Mouse (Mus musculus) stomach, embryonic 15.5 days (tissue): ENCODE measurements around the gene Plcb4. TPM values are rescaled to one million over a fixed set of nuclear protein-coding genes. Genes with fewer than 3 reads are reported as not detected.
"Not testable (repeated sequence)": the region's sequence is repeated elsewhere in the genome, so short reads cannot be mapped to it uniquely, and the experiment has no call there.

Experiments
- ATAC-seq: fragments of 200-750 bp; cut with Nextera tagmentation; 2 replicates; pipeline ENCODE4 v1.8.0; 2017; ENCODE audit warnings: low read depth, moderate number of reproducible peaks, moderate TSS enrichment; ENCODE audit not compliant: insufficient read depth, low FRiP score
- H3K27ac ChIP-seq: fragments of 300-500 bp; sonication (generic); 2 replicates; pipeline ENCODE4 v1.5.1; 2015; ENCODE audit warnings: mild to moderate bottlenecking, inconsistent platforms
- H3K27me3 ChIP-seq: fragments of 300-500 bp; sonication (generic); replicated peaks from 2 replicates; pipeline ENCODE4 v1.6.1; 2015; ENCODE audit warnings: inconsistent platforms
- H3K36me3 ChIP-seq: fragments of 300-500 bp; sonication (generic); 2 replicates; pipeline ENCODE4 v1.6.1; 2015; ENCODE audit warnings: inconsistent platforms
- H3K4me1 ChIP-seq: fragments of 300-500 bp; sonication (generic); 2 replicates; pipeline ENCODE4 v1.6.1; 2015; ENCODE audit warnings: inconsistent platforms
- H3K4me2 ChIP-seq: fragments of 300-500 bp; sonication (generic); 2 replicates; pipeline ENCODE4 v1.6.1; 2015; ENCODE audit warnings: mild to moderate bottlenecking, inconsistent platforms
- H3K4me3 ChIP-seq: fragments of 300-500 bp; sonication (generic); replicated peaks from 2 replicates; pipeline ENCODE4 v1.5.1; 2015; ENCODE audit warnings: inconsistent platforms
- H3K9ac ChIP-seq: fragments of 300-500 bp; sonication (generic); 2 replicates; pipeline ENCODE4 v1.6.1; 2015; ENCODE audit warnings: inconsistent platforms
- H3K9me3 ChIP-seq: fragments of 300-500 bp; sonication (generic); 2 replicates; pipeline ENCODE4 v1.6.1; 2016; ENCODE audit warnings: inconsistent platforms
- WGBS: fragments of 180-500 bp; shearing (Covaris S2); methylation state at CpG from one replicate; pipeline ENCODE4 v1.1.7; 2015; 5-methylcytosine and 5-hydroxymethylcytosine counted together
- polyA plus RNA-seq: library from polyadenylated mRNA; unstranded; fragments of >200 nt; fragmentation: Nextera tagmentation; extraction: Ambion mirVana; gene quantifications from 2 replicates; pipeline ENCODE4 v1.2.1, GENCODE M21; 2015

Gene Plcb4
- polyA plus RNA-seq, 1 experiment from 2014 or later = 24.7 TPM

DNA sequence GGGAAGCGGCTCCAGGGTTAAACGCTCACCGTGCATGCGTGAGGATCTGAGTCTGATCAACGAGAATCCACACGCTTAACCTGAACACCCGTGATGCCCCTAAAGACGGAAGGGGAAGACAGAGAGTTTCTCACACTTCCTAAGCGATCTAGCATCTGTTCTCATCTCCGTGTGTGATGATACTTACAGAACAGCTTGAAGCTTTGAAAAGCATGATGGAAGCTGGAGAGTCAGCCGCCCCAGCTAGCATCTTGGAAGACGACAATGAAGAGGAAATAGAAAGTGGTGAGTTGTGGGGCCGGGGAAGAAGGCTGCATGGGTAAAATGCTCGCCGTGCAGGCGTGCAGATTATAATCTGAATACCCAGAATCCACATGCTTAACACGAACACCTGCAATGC lies 299.6 kb downstream of the Plcb4 start:
- no peaks in the 10 kb centered on the region for H3K27me3 ChIP-seq
- no peak overlapping the region for H3K27ac ChIP-seq
- H3K4me3 ChIP-seq = no peak overlapping the region
- no peaks in the 10 kb centered on the region for H3K36me3 ChIP-seq
- H3K9me3 ChIP-seq = no peaks in the 10 kb centered on the region
- H3K4me2 ChIP-seq = no peak overlapping the region
- ATAC-seq = no peak
- no peak overlapping the region for H3K9ac ChIP-seq
- WGBS = 86% methylated on average over 17 of the region's 17 CpGs
- H3K4me1 ChIP-seq = peaks cover 6% of the 10 kb centered on the region; the same call in 1 of the 2 replicates

DNA sequence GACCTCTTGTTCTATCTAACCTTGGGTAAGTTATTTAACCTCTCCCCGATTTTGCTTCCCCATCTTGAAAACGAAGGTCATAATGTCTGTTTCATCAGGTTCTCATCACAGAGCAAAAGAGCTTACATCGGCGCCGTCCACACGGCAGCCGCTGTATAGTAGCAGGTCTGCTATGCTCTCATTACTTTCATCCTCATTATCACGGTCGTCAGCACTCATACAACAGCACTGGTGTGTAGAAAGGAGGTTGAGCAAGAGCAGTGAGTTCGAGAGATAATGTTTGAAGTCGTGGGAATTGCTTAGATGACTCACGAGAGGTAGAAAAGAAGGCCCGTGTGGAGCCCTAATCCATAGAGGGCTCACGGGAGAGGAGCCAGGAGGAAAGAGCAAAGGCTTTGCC lies 304.3 kb downstream of the Plcb4 start:
- ATAC-seq = no peak
- no peaks in the 10 kb centered on the region for H3K27me3 ChIP-seq
- H3K9ac ChIP-seq = no peak overlapping the region
- 86% methylated on average over 14 of the region's 14 CpGs for WGBS
- H3K4me3 ChIP-seq = no peak overlapping the region
- H3K36me3 ChIP-seq = no peaks in the 10 kb centered on the region
- no peaks in the 10 kb centered on the region for H3K4me1 ChIP-seq
- no peak overlapping the region for H3K4me2 ChIP-seq
- H3K27ac ChIP-seq = no peak overlapping the region
- no peaks in the 10 kb centered on the region for H3K9me3 ChIP-seq

DNA sequence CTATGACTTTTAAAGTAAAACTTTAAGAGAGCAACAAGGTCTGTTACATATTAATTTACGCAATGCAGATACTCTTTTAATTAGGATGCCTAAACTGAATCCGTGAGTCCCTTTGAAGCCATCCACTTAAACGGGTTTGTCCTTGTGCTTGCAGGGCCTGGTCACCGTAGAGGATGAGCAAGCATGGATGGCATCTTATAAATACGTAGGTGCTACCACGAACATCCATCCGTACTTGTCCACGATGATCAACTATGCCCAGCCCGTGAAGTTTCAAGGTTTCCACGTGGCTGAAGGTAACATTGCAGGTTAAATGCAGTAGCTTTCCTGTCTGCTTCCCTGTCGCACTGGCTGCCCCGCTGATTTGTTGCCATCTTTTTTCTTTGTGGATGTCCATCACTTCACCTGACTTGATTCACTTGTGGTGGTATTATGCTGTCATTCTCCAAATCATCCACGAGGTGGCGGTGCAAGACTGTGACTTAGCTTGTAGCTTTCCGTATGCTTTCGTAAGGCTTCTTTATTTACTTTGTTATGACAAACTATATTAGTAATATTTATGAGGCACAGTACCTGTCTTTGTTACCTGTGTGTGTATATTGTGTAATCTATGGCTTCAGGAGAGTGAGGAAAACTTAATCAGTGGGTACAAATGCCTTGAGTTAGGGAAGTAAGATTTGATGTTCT lies 308.2 kb downstream of the Plcb4 start:
- no peaks in the 10 kb centered on the region for H3K9me3 ChIP-seq
- no peaks in the 10 kb centered on the region for H3K4me1 ChIP-seq
- H3K9ac ChIP-seq = no peak overlapping the region
- no peak for ATAC-seq
- no peaks in the 10 kb centered on the region for H3K36me3 ChIP-seq
- WGBS = 57% methylated on average over 16 of the region's 16 CpGs
- no peak overlapping the region for H3K4me3 ChIP-seq
- H3K4me2 ChIP-seq = no peak overlapping the region
- H3K27me3 ChIP-seq = no peaks in the 10 kb centered on the region
- H3K27ac ChIP-seq = no peak overlapping the region

DNA sequence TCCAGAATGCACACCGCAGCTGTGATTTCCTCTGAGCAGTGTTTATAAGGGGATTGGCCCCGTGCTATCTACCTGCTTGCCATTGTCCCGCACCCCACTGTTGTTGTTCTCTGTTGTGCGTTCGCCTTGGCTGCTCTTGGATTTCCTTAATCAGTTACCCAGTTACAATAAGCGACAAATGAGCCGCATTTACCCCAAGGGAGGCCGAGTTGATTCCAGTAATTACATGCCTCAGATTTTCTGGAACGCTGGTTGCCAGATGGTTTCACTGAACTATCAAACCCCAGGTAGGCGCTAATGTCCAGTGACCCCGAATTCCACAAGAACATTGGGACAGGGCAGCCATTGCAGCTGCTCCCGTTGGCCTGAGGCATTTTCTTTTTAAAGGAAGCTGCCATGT lies 309.3 kb downstream of the Plcb4 start:
- Histone ChIP-seq H3K36me3 (no peaks in the 10 kb centered on the region), H3K27me3 (no peaks in the 10 kb centered on the region), H3K4me3 (no peak overlapping the region), H3K9me3 (no peaks in the 10 kb centered on the region), H3K4me2 (no peak overlapping the region), H3K27ac (no peak overlapping the region), H3K4me1 (no peaks in the 10 kb centered on the region), H3K9ac (no peak overlapping the region)
- WGBS = 90% methylated on average over 12 of the region's 12 CpGs
- no peak for ATAC-seq

DNA sequence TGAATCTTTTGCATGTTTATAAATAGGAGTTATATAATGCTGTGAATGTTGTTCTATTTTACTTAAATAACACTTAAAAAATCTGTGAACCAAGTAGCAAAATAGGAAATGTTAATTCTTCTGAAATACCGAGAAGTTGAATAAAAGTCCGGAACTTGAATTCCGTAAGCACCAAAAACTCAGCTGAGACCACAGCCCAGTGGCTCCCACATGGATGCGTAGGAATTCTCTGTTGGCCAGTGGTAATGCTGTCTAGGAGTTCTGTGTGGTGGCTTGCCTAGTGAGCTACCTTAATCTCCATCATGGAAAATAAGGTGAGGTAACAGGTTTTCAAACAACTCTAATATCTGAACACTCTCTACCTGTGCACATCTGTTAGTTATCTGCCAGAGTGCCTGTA lies 312.1 kb downstream of the Plcb4 start:
- Histone ChIP-seq H3K27me3 (no peaks in the 10 kb centered on the region), H3K4me3 (no peak overlapping the region), H3K4me1 (no peaks in the 10 kb centered on the region), H3K36me3 (no peaks in the 10 kb centered on the region), H3K4me2 (no peak overlapping the region), H3K9ac (no peak overlapping the region), H3K9me3 (no peaks in the 10 kb centered on the region), H3K27ac (no peak overlapping the region)
- WGBS = 92% methylated on average over 4 of the region's 4 CpGs
- no peak for ATAC-seq

DNA sequence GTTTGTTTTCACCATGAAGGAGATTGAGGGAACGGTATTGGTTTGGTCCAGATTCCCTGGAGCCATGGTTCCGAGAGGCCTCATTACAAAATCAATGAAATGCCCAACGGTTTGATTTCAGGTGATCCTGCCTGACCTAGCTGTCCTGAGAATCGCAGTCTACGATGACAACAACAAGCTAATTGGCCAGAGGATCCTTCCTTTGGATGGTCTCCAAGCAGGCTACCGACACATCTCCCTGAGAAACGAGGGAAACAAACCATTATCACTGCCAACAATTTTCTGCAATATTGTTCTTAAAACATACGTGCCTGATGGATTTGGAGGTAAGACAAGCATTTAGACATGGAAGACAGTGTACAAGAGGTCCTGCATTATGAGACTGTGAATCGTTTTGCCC lies 317.2 kb downstream of the Plcb4 start:
- no peak overlapping the region for H3K4me3 ChIP-seq
- H3K36me3 ChIP-seq = no peaks in the 10 kb centered on the region
- H3K9me3 ChIP-seq = no peaks in the 10 kb centered on the region
- H3K4me2 ChIP-seq = no peak overlapping the region
- no peaks in the 10 kb centered on the region for H3K4me1 ChIP-seq
- 84% methylated on average over 9 of the region's 9 CpGs for WGBS
- H3K9ac ChIP-seq = no peak overlapping the region
- no peak for ATAC-seq
- H3K27ac ChIP-seq = no peak overlapping the region
- no peaks in the 10 kb centered on the region for H3K27me3 ChIP-seq

DNA sequence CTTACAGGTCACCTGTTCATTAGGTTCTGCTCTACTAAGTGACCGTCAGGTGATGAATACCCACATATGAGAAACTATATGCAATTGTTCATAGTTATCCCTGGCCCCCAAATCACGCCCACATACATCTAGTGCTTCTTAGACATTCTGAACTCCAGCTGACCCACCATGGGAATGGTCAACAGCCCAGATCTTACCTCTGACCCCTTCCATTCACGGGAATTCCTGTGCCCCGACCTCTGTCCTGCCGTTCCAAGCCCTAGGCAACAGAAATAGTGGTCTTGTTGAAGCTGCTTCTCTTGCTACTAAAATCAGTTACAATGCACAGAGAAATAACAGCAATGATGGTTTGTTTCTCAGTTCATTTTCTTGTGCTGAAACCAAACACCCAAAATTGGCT lies 320.0 kb downstream of the Plcb4 start:
- Histone ChIP-seq H3K9me3 (no peaks in the 10 kb centered on the region), H3K9ac (no peak overlapping the region), H3K27me3 (no peaks in the 10 kb centered on the region), H3K4me1 (no peaks in the 10 kb centered on the region), H3K36me3 (no peaks in the 10 kb centered on the region), H3K4me3 (no peak overlapping the region), H3K4me2 (no peak overlapping the region), H3K27ac (no peak overlapping the region)
- 62% methylated on average over 5 of the region's 5 CpGs for WGBS
- no peak for ATAC-seq

DNA sequence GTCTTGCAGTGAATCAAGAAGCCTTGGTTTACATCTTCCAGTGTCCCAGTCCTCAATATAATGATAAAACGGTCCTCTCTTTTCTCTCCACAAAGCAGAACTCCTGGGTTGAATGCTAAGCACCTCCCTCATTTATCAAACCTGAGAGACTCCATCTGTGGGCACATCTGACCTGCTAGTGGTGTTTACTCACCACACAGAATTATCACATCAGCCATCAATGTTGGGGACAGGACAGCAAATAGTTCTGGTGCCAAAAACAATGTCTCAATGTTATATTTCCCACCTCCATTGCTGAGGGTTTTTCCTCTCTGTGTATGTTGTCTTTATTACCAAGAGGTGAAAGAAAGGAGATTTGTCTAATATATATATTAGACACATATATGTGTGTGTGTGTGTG lies 321.6 kb downstream of the Plcb4 start:
- no peaks in the 10 kb centered on the region for H3K9me3 ChIP-seq
- no peak for ATAC-seq
- H3K9ac ChIP-seq = no peak overlapping the region
- H3K27ac ChIP-seq = no peak overlapping the region
- H3K4me1 ChIP-seq = no peaks in the 10 kb centered on the region
- H3K27me3 ChIP-seq = no peaks in the 10 kb centered on the region
- H3K36me3 ChIP-seq = no peaks in the 10 kb centered on the region
- no peak overlapping the region for H3K4me2 ChIP-seq
- H3K4me3 ChIP-seq = no peak overlapping the region
- 26% methylated on average over 1 of the region's 1 CpGs for WGBS

DNA sequence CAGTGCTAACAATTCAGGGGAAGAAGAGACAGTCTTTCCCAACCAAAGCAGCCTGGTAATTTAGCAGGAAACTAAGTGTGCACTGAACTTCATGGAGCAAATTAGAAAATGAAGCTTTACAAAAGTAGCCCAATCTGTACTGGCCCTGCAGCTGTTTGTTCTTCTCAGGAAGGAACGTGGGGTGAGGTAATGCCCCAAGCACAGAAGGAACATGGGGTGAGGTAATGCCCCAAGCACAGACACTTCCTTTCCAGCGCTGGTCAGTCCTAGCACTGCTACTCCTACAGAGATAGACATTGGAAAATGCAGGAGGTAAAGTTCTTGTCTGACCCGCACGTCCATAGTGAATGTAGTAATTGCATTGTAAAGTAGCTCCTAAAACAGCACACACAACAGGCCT lies 325.2 kb downstream of the Plcb4 start:
- WGBS = 74% methylated on average over 4 of the region's 4 CpGs
- Histone ChIP-seq H3K4me3 (no peak overlapping the region), H3K9ac (no peak overlapping the region), H3K36me3 (no peaks in the 10 kb centered on the region), H3K27me3 (no peaks in the 10 kb centered on the region), H3K9me3 (no peaks in the 10 kb centered on the region), H3K4me1 (no peaks in the 10 kb centered on the region), H3K27ac (no peak overlapping the region), H3K4me2 (no peak overlapping the region)
- peak; percentile 68; the same call in 1 of the 2 replicates for ATAC-seq

DNA sequence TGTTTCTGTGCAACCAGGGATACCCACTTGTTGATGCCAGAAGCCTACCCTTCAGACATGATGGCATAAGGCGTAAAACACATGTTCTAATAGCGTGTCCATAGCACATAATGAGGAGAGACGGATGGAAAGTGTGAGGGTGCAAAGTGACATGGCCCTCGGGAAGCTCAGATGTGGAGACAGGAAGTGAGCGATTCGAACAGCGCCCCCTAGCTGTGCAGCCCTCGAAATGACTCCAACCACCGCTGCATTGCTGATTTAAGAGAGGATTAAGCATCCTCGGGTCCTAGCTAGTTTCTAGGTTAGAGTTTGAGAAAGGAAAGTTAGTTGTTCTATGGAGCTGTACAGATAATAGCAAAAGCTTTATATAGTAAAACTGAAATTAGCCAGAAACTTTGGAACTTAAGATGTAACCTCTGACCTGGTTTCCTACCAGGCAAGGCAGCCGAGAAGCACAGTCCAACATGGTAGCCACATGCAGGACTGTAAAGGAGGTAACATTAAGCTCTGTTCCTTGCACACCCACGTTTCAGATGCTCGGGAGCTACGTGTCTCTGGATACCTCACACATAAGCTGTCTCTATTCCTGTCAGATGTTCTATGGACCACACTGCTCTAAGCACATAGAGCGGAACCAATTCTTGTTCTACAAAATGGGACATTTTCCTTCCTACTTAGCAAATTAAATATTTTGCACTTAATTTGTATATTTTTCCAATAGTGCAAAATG lies 326.9 kb downstream of the Plcb4 start:
- WGBS = 84% methylated on average over 15 of the region's 15 CpGs
- no peaks in the 10 kb centered on the region for H3K9me3 ChIP-seq
- no peaks in the 10 kb centered on the region for H3K27me3 ChIP-seq
- H3K4me2 ChIP-seq = no peak overlapping the region
- H3K9ac ChIP-seq = no peak overlapping the region
- ATAC-seq = no peak
- no peak overlapping the region for H3K4me3 ChIP-seq
- no peaks in the 10 kb centered on the region for H3K4me1 ChIP-seq
- H3K27ac ChIP-seq = no peak overlapping the region
- H3K36me3 ChIP-seq = no peaks in the 10 kb centered on the region

DNA sequence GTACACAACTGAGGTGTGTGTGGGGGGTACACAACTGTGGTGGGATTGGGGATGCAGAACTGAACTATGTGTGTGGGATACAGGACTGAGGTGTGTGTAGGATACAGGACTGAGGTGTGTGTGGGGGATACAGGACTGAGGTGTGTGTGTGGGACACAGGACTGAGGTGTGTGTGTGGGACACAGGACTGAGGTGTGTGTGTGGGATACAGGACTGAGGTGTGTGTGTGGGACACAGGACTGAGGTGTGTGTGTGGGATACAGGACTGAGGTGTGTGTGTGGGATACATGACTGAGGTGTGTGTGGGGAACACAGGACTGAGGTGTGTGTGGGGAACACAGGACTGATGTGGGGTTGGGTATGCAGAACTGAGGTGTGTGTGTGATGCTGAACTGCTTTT lies 329.7 kb downstream of the Plcb4 start:
- H3K4me2 ChIP-seq, H3K9ac ChIP-seq, H3K27me3 ChIP-seq, H3K4me3 ChIP-seq, ATAC-seq, H3K36me3 ChIP-seq, H3K9me3 ChIP-seq, H3K4me1 ChIP-seq, H3K27ac ChIP-seq: not testable (repeated sequence)

DNA sequence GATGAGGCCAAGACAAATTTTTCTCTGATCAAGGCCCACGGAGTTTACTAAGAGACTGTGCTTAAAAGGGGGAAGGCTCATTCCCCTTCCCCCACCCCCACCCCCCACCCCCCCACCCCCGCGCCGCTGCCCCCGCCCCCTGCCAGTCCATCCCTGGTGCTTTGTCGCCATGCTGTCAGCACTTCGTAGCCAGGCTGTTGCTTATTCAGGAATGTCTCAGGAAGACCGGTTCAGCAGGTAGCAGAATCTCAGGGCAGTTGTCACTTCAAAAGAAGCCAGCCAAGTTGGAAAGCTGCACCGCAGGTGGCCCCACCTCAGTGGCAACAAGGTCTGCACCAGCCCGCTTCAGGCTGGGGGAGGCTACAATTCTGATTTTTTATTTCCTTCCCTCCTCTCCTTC lies 331.9 kb downstream of the Plcb4 start:
- WGBS = 57% methylated on average over 10 of the region's 10 CpGs

More for the DNA sequence above, 331.9 kb downstream of the Plcb4 start:
- H3K36me3 ChIP-seq, H3K27me3 ChIP-seq, H3K27ac ChIP-seq, H3K4me1 ChIP-seq, H3K4me3 ChIP-seq, H3K4me2 ChIP-seq, H3K9me3 ChIP-seq, ATAC-seq, H3K9ac ChIP-seq: not testable (repeated sequence)
